Comparison of ENCODE assay signal across 17 mouse cellular contexts in genomic region chr1:73513822-73514221, GRCm38 (mm10).
DNase-seq lines count a peak whose midpoint lies in the region; ATAC-seq and TF ChIP-seq lines count a peak whose summit lies in the region.
"Had no signal": no experiment of that assay in that cellular context is flagged by ENCODE, and none has a peak within 500 bp of the region (broad histone marks: within the 10 kb centered on the region; RNA-seq: fewer than 3 reads in every experiment).

No protein-coding gene starts in this region.

- peak; percentile 32 for DNase-seq in embryonic facial prominence, embryonic 14.5 days (ENCODE audit: low spot score)
- DNase-seq in embryonic facial prominence, embryonic 10.5 days (ENCODE audit: low spot score) = no peak
- DNase-seq in liver, adult 2 months (ENCODE audit: extremely low read depth, low read depth, low spot score) = peak; percentile 68
- no peak for DNase-seq in liver, embryonic 11.5 days (ENCODE audit: low spot score)
- DNase-seq in fibroblast of lung, adult 2 months (ENCODE audit: low read depth) = peak; percentile 59
- DNase-seq in cerebellum, postnatal 10 days = no peak
- DNase-seq in cerebellum, adult 9-11 months = no peak
- DNase-seq: B cell, adult 2 months; cerebellum, adult 9-10 months; gastrocnemius, postnatal 25 days; liver; thymus, postnatal 4 days had no signal

- no peak overlapping the region for H3K4me3 ChIP-seq in embryonic facial prominence, embryonic 14.5 days (ENCODE audit: low read depth, low read length)
- no peak overlapping the region for H3K4me3 ChIP-seq in embryonic facial prominence, embryonic 10.5 days
- H3K4me3 ChIP-seq in liver, adult 2 months (ENCODE audit: insufficient read depth, low read depth, low read length) = no peak overlapping the region
- no peak overlapping the region for H3K4me3 ChIP-seq in liver, embryonic 11.5 days (ENCODE audit: low read depth, low read length)
- H3K4me3 ChIP-seq in limb, embryonic 13.5 days = no peak overlapping the region
- H3K4me3 ChIP-seq: forebrain, embryonic 10.5 days had no signal

- 59% methylated on average over 5 of the region's 5 CpGs for WGBS in embryonic facial prominence, embryonic 14.5 days
- WGBS in embryonic facial prominence, embryonic 10.5 days = 63% methylated on average over 5 of the region's 5 CpGs
- WGBS in liver, adult 2 months = 26% methylated on average over 5 of the region's 5 CpGs
- WGBS in liver, embryonic 11.5 days = 70% methylated on average over 5 of the region's 5 CpGs
- WGBS in limb, embryonic 13.5 days = 65% methylated on average over 5 of the region's 5 CpGs

- no peaks in the 10 kb centered on the region for H3K79me2 ChIP-seq in liver, adult 2 months (ENCODE audit: control insufficient read depth, insufficient read depth, low read length)

- no peaks in the 10 kb centered on the region for H3K36me3 ChIP-seq in embryonic facial prominence, embryonic 14.5 days (ENCODE audit: control insufficient read depth, insufficient read depth, low read length)
- H3K36me3 ChIP-seq in embryonic facial prominence, embryonic 10.5 days (replicated peaks) = no peaks in the 10 kb centered on the region
- H3K36me3 ChIP-seq in liver, adult 2 months (ENCODE audit: control insufficient read depth, insufficient read depth, low read length) = no peaks in the 10 kb centered on the region
- H3K36me3 ChIP-seq in liver, embryonic 11.5 days (ENCODE audit: control insufficient read depth, insufficient read depth, low read length) = no peaks in the 10 kb centered on the region
- H3K36me3 ChIP-seq in limb, embryonic 13.5 days = no peaks in the 10 kb centered on the region
- H3K36me3 ChIP-seq: forebrain, embryonic 10.5 days had no signal

- no peak overlapping the region for H3K4me2 ChIP-seq in embryonic facial prominence, embryonic 14.5 days (ENCODE audit: low read depth, low read length)
- H3K4me2 ChIP-seq in liver, embryonic 11.5 days = no peak overlapping the region
- H3K4me2 ChIP-seq in limb, embryonic 13.5 days (replicated peaks) = no peak overlapping the region
- H3K4me2 ChIP-seq: heart, embryonic 11.5 days had no signal

- ATAC-seq in embryonic facial prominence, embryonic 14.5 days (ENCODE audit: low read depth) = no peak
- no peak for ATAC-seq in liver, embryonic 11.5 days (replicated peaks; ENCODE audit: low FRiP score)
- no peak for ATAC-seq in limb, embryonic 13.5 days (ENCODE audit: low FRiP score, low read depth)
- ATAC-seq: Patski had no signal

- no peaks in the 10 kb centered on the region for H3K27me3 ChIP-seq in embryonic facial prominence, embryonic 14.5 days (replicated peaks; ENCODE audit: control insufficient read depth, insufficient read depth, low read length)
- H3K27me3 ChIP-seq in embryonic facial prominence, embryonic 10.5 days (replicated peaks; ENCODE audit: low read depth, poor library complexity, severe bottlenecking) = 0 out of 2 replicates have a peak, but pooled peaks cover 5% of the 10 kb centered on the region
- no peaks in the 10 kb centered on the region for H3K27me3 ChIP-seq in liver, adult 2 months (ENCODE audit: control insufficient read depth, insufficient read depth, low read length)
- no peaks in the 10 kb centered on the region for H3K27me3 ChIP-seq in liver, embryonic 11.5 days (replicated peaks; ENCODE audit: control insufficient read depth, insufficient read depth, low read length)
- no peaks in the 10 kb centered on the region for H3K27me3 ChIP-seq in limb, embryonic 13.5 days
- H3K27me3 ChIP-seq: Patski had no signal

- peak overlapping the region; percentile 58; the same call in 1 of the 2 replicates for H3K27ac ChIP-seq in embryonic facial prominence, embryonic 14.5 days (replicated peaks; ENCODE audit: low read depth, low read length)
- H3K27ac ChIP-seq in embryonic facial prominence, embryonic 10.5 days (replicated peaks) = no peak overlapping the region; the same call in 1 of the 2 replicates
- no peak overlapping the region for H3K27ac ChIP-seq in liver, adult 2 months (replicated peaks; ENCODE audit: insufficient read depth, low read depth, low read length)
- H3K27ac ChIP-seq in liver, embryonic 11.5 days (ENCODE audit: low read depth, low read length) = no peak overlapping the region
- peak overlapping the region; percentile 69 for H3K27ac ChIP-seq in limb, embryonic 13.5 days
- H3K27ac ChIP-seq: forebrain, embryonic 10.5 days; stomach, postnatal 0 days had no signal

- H3K4me1 ChIP-seq in embryonic facial prominence, embryonic 14.5 days (ENCODE audit: control insufficient read depth, insufficient read depth, low read length) = peaks cover 2% of the 10 kb centered on the region; the same call in 1 of the 2 replicates
- peaks cover 4% of the 10 kb centered on the region; the same call in 1 of the 2 replicates for H3K4me1 ChIP-seq in embryonic facial prominence, embryonic 10.5 days
- H3K4me1 ChIP-seq in liver, adult 2 months (ENCODE audit: control insufficient read depth, insufficient read depth, low read length) = no peaks in the 10 kb centered on the region
- no peaks in the 10 kb centered on the region for H3K4me1 ChIP-seq in liver, embryonic 11.5 days (replicated peaks; ENCODE audit: control insufficient read depth, insufficient read depth, low read length)
- H3K4me1 ChIP-seq in limb, embryonic 13.5 days = peaks cover 7% of the 10 kb centered on the region; the same call in 1 of the 2 replicates

- H3K9ac ChIP-seq in embryonic facial prominence, embryonic 14.5 days (ENCODE audit: low read depth, low read length) = no peak overlapping the region
- no peak overlapping the region for H3K9ac ChIP-seq in liver, adult 2 months (ENCODE audit: low read depth, low read length)
- H3K9ac ChIP-seq in liver, embryonic 11.5 days (ENCODE audit: low read depth, low read length) = no peak overlapping the region
- H3K9ac ChIP-seq in limb, embryonic 13.5 days = no peak overlapping the region

- H3K9me3 ChIP-seq in embryonic facial prominence, embryonic 14.5 days (ENCODE audit: control insufficient read depth, low read length) = no peaks in the 10 kb centered on the region
- H3K9me3 ChIP-seq in embryonic facial prominence, embryonic 10.5 days = no peaks in the 10 kb centered on the region
- H3K9me3 ChIP-seq in liver, embryonic 11.5 days (ENCODE audit: control insufficient read depth, low read length) = no peaks in the 10 kb centered on the region
- H3K9me3 ChIP-seq in limb, embryonic 13.5 days = no peaks in the 10 kb centered on the region
- H3K9me3 ChIP-seq: forebrain, embryonic 10.5 days had no signal

- no peak for TF ChIP-seq POLR2A in liver, adult 2 months (IDR thresholded peaks at IDR 0.05; ENCODE audit: extremely low read depth, insufficient read depth, low read length)

- TF ChIP-seq CTCF in liver, adult 2 months (IDR thresholded peaks at IDR 0.05; ENCODE audit: low read depth, low read length) = no peak

Comparison
In these comparisons a context has a peak if more than half of its experiments do, and no peak if none do; other contexts are left out.
1. DNase-seq: peak in embryonic facial prominence, embryonic 14.5 days (single experiment), liver, adult 2 months (single experiment) and fibroblast of lung, adult 2 months (single experiment); none in embryonic facial prominence, embryonic 10.5 days (single experiment), liver, embryonic 11.5 days (single experiment), cerebellum, postnatal 10 days (0 of 2) and cerebellum, adult 9-11 months (single experiment).
2. H3K27ac ChIP-seq: peak in embryonic facial prominence, embryonic 14.5 days (single experiment) and limb, embryonic 13.5 days (single experiment); none in embryonic facial prominence, embryonic 10.5 days (single experiment), liver, adult 2 months (single experiment) and liver, embryonic 11.5 days (single experiment).